Mouse (Mus musculus) liver, embryonic 14.5 days (tissue): ENCODE data around the gene Hagh.
A peak's percentile ranks its signal among the peaks of the same experiment; 100 is the strongest.

Experiments
- CTCF ChIP-seq: IDR thresholded peaks from 2 replicates; pipeline ENCODE4 v1.5.1; 2016; ENCODE audit warnings: antibody characterized with exemption, low read depth, control low read depth
- EP300 ChIP-seq: IDR thresholded peaks from 2 replicates; pipeline ENCODE4 v1.6.1; 2016; ENCODE audit warnings: antibody characterized with exemption, low read depth

DNA sequence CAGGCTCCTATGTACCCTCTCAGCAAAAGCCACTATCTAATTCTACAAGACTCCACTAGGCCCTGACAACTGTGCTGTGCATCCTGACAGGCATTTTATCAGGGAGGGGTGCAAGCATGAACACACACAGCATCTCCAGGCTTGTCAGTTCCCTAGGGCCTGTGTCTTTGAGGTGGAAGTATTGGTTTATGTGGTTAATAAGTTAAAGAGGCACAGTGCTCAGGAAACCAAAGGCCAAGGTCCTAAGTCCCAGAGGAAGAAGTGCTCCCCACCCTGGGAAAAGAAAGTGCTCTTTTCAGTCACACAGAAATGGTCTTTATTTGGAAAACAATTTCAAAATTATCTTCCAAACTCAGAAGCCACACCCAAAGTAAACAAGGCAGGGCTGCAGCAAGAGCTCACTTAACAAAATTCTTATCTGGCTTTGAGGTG lies 8.7 kb downstream of the Hagh start:
- TF ChIP-seq EP300 (peak; percentile 66), CTCF (peak; percentile 36; the same call in 1 of the 2 replicates)
